Mouse (Mus musculus) stomach, postnatal 0 days (tissue): ENCODE measurements around the gene Enah. TPM values are rescaled to one million over a fixed set of nuclear protein-coding genes. Genes with fewer than 3 reads are reported as not detected.

Experiments used
- ATAC-seq: fragments of 200-750 bp; cut with Nextera tagmentation; 2 replicates; pipeline ENCODE4 v1.8.0; 2017; ENCODE audit not compliant: low FRiP score, low TSS enrichment
- DNase-seq: peaks from one replicate; pipeline ENCODE4 v3.0.0-alpha.2; 2016; ENCODE audit warnings: low spot score
- H3K27ac ChIP-seq: fragments of 300-500 bp; sonication (generic); replicated peaks from 2 replicates; pipeline ENCODE4 v1.5.1; 2014; ENCODE audit warnings: mild to moderate bottlenecking, control low read depth
- H3K27me3 ChIP-seq: fragments of 300-500 bp; sonication (generic); 2 replicates; pipeline ENCODE4 v1.6.1; 2014; ENCODE audit warnings: low read length; ENCODE audit not compliant: control insufficient read depth, insufficient read depth
- H3K36me3 ChIP-seq: fragments of 300-500 bp; sonication (generic); 2 replicates; pipeline ENCODE4 v1.6.1; 2014; ENCODE audit warnings: low read length, mixed read lengths; ENCODE audit not compliant: control insufficient read depth, insufficient read depth
- H3K4me1 ChIP-seq: fragments of 300-500 bp; sonication (generic); replicated peaks from 2 replicates; pipeline ENCODE4 v1.6.1; 2014; ENCODE audit warnings: antibody characterized with exemption; ENCODE audit not compliant: control insufficient read depth, insufficient read depth
- H3K4me2 ChIP-seq: fragments of 300-500 bp; sonication (generic); replicated peaks from 2 replicates; pipeline ENCODE4 v1.6.1; 2014; ENCODE audit warnings: low read depth, mild to moderate bottlenecking, control low read depth, moderate library complexity
- H3K4me3 ChIP-seq: fragments of 300-500 bp; sonication (generic); 2 replicates; pipeline ENCODE4 v1.5.1; 2014; ENCODE audit warnings: low read depth, low read length, control low read depth
- H3K9ac ChIP-seq: fragments of 300-500 bp; sonication (generic); 2 replicates; pipeline ENCODE4 v1.6.1; 2014; ENCODE audit warnings: mild to moderate bottlenecking, low read length, control low read depth, mixed read lengths
- H3K9me3 ChIP-seq: fragments of 300-500 bp; sonication (generic); 2 replicates; pipeline ENCODE4 v1.6.1; 2016; ENCODE audit warnings: low read length; ENCODE audit not compliant: control insufficient read depth
- CTCF ChIP-seq: IDR thresholded peaks from 2 replicates; pipeline ENCODE4 v1.5.1; 2016; ENCODE audit warnings: antibody characterized with exemption, low read depth, mild to moderate bottlenecking, moderate library complexity
- EP300 ChIP-seq: optimal IDR thresholded peaks from 2 replicates; pipeline ENCODE3; 2016; ENCODE audit warnings: antibody characterized with exemption
- WGBS: fragments of 180-500 bp; shearing (Covaris S2); extraction: QIAGEN DNeasy Blood & Tissue Kit; methylation state at CpG from one replicate; pipeline ENCODE4 v1.1.7; 2014; 5-methylcytosine and 5-hydroxymethylcytosine counted together
- polyA plus RNA-seq: library from polyadenylated mRNA; unstranded; fragments of >200 nt; fragmentation: Nextera tagmentation; extraction: Ambion mirVana; gene quantifications from 2 replicates; pipeline ENCODE4 v1.2.1, GENCODE M21; 2015

The Enah gene
- polyA plus RNA-seq, 1 experiment from 2014 or later = 8.4 TPM

GRCm38 (mm10) chr1:181953547-181953946, 66.2 kb downstream of the Enah start:
- ATAC-seq = no peak
- H3K27ac ChIP-seq = no peak overlapping the region
- no peak for DNase-seq
- H3K4me2 ChIP-seq = no peak overlapping the region
- H3K9me3 ChIP-seq = no peaks in the 10 kb centered on the region
- no peak overlapping the region for H3K9ac ChIP-seq
- no peaks in the 10 kb centered on the region for H3K4me1 ChIP-seq
- no peak overlapping the region for H3K4me3 ChIP-seq
- no peak for TF ChIP-seq EP300
- no peak for TF ChIP-seq CTCF
- no peaks in the 10 kb centered on the region; the same call in 1 of the 2 replicates for H3K36me3 ChIP-seq
- H3K27me3 ChIP-seq = no peaks in the 10 kb centered on the region

GRCm38 (mm10) chr1:181951266-181951665, 68.5 kb downstream of the Enah start:
- no peak for ATAC-seq

GRCm38 (mm10) chr1:181950721-181951120, 69.1 kb downstream of the Enah start:
- Histone ChIP-seq H3K9me3 (no peaks in the 10 kb centered on the region), H3K4me3 (no peak overlapping the region), H3K36me3 (no peaks in the 10 kb centered on the region), H3K4me1 (no peaks in the 10 kb centered on the region), H3K27me3 (no peaks in the 10 kb centered on the region), H3K4me2 (no peak overlapping the region), H3K9ac (no peak overlapping the region), H3K27ac (no peak overlapping the region)
- WGBS = 95% methylated on average over 9 of the region's 9 CpGs
- TF ChIP-seq CTCF (no peak), EP300 (no peak)
- ATAC-seq = no peak
- no peak for DNase-seq

More at GRCm38 (mm10) chr1:181951266-181951665, 68.5 kb downstream of the Enah start:
- H3K27ac ChIP-seq = no peak overlapping the region
- DNase-seq = no peak
- H3K4me3 ChIP-seq = no peak overlapping the region
- H3K36me3 ChIP-seq = no peaks in the 10 kb centered on the region
- no peak overlapping the region for H3K4me2 ChIP-seq
- H3K9ac ChIP-seq = no peak overlapping the region
- TF ChIP-seq CTCF = no peak
- H3K9me3 ChIP-seq = no peaks in the 10 kb centered on the region
- no peaks in the 10 kb centered on the region for H3K27me3 ChIP-seq
- H3K4me1 ChIP-seq = no peaks in the 10 kb centered on the region
- 57% methylated on average over 5 of the region's 5 CpGs for WGBS

GRCm38 (mm10) chr1:181948191-181948590, 71.6 kb downstream of the Enah start:
- Histone ChIP-seq H3K9me3 (no peaks in the 10 kb centered on the region), H3K27me3 (no peaks in the 10 kb centered on the region), H3K4me2 (no peak overlapping the region), H3K4me3 (no peak overlapping the region), H3K9ac (no peak overlapping the region), H3K27ac (no peak overlapping the region), H3K4me1 (no peaks in the 10 kb centered on the region), H3K36me3 (no peaks in the 10 kb centered on the region)
- no peak for DNase-seq
- TF ChIP-seq EP300 = no peak
- TF ChIP-seq CTCF = no peak
- WGBS = 96% methylated on average over 3 of the region's 3 CpGs
- no peak for ATAC-seq

DNA sequence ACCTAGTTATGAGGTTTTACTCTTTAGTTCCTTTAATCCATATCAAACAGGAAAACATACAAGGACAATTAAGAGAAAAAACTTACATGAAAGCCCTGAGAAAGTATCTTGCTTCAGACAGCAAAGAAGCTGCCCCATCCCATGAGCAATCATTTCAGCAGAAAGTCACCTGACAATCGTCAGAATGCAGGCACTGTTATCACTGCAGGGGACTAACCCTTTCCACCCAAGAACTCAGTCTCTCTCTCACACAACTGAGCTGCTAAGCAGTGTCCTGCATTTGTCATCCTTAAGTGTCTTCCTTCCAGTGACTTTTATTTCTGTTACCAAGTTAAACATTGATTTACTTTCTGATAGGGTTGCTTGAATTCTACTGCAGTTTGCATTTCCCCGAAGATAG, 82.7 kb downstream of the Enah start:
- DNase-seq (no peak), ATAC-seq (no peak)
- no peak overlapping the region for H3K9ac ChIP-seq
- no peaks in the 10 kb centered on the region for H3K27me3 ChIP-seq
- H3K27ac ChIP-seq = no peak overlapping the region
- H3K4me3 ChIP-seq = no peak overlapping the region
- TF ChIP-seq CTCF (no peak), EP300 (no peak)
- no peaks in the 10 kb centered on the region for H3K36me3 ChIP-seq
- WGBS = 31% methylated on average over 2 of the region's 2 CpGs
- H3K9me3 ChIP-seq = no peaks in the 10 kb centered on the region
- no peaks in the 10 kb centered on the region for H3K4me1 ChIP-seq
- H3K4me2 ChIP-seq = no peak overlapping the region

- TF ChIP-seq CTCF (no peak), EP300 (no peak)
- Histone ChIP-seq H3K4me1 (no peaks in the 10 kb centered on the region), H3K4me3 (no peak overlapping the region), H3K27ac (no peak overlapping the region), H3K27me3 (no peaks in the 10 kb centered on the region), H3K9me3 (no peaks in the 10 kb centered on the region), H3K9ac (no peak overlapping the region), H3K4me2 (no peak overlapping the region), H3K36me3 (peaks cover 2% of the 10 kb centered on the region; the same call in 1 of the 2 replicates)
- 54% methylated on average over 5 of the region's 5 CpGs for WGBS
- ATAC-seq = no peak
- no peak for DNase-seq
These were observed 91.4 kb downstream of the Enah start for GRCm38 (mm10) chr1:181928388-181928787.
